Mouse (Mus musculus) heart, postnatal 0 days (tissue): ENCODE data around the gene Grik1.

Experiments
- CTCF ChIP-seq: IDR thresholded peaks from 2 replicates; pipeline ENCODE4 v1.5.1; 2016; ENCODE audit warnings: antibody characterized with exemption, control low read depth, low read depth
- EP300 ChIP-seq: IDR thresholded peaks from 2 replicates; pipeline ENCODE4 v1.6.1; 2016; ENCODE audit warnings: antibody characterized with exemption, low read depth

DNA sequence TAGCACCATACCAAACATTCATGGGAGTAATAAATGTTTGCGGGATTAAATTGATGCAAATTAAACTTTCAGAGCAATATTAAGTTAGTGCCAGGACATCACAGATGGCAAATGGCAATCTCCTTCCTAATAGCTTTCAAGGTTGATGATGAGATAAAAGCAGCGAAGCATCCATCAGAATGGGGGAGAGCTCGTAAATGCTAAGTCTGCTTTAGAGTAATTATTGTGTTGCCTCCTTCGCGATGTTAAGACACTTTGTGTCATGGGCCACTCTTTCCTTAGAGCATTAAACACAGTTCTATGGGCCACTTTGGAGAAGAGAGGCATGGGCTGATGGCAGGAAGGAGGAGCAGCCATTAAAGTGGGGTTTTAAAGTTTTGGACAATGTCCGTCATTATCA, 86.1 kb downstream of the Grik1 start:
- TF ChIP-seq CTCF (no peak), EP300 (no peak)
